Mouse (Mus musculus) cerebellum, adult 11 months (tissue): Measurements from ENCODE around the gene Cyfip2.

Experiments used
- DNase-seq: peaks from one replicate; pipeline ENCODE4 v3.0.0; 2022

Gene Cyfip2

DNA sequence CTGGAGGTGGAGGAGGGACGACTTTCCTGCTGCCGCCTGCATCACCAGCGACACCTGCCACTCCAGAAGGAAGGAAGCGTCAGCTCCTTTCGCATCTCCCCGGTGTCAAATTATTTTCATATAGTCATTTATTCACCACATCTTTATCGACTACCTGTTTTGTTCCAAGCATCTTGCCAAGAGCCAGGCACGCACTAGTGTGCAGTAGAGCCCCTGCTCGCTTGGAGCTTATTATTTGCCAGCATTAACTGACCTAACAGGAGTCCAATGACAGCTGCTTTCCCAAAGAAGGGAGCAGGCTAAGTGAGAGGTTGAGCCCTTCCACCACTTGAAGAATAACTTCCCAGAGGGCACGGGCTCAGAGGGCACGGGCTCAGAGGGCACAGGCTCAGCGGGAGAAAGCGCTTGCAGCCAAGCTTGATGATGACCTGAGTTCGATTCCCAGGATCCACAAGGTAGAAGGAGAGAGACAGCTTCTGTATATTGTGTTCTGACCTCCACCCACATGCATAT lies at the start of gene Cyfip2:
Cyfip2 (minus strand) TSS at position 337 of the 513 bp plus-strand sequence.
- no peak for DNase-seq

DNA sequence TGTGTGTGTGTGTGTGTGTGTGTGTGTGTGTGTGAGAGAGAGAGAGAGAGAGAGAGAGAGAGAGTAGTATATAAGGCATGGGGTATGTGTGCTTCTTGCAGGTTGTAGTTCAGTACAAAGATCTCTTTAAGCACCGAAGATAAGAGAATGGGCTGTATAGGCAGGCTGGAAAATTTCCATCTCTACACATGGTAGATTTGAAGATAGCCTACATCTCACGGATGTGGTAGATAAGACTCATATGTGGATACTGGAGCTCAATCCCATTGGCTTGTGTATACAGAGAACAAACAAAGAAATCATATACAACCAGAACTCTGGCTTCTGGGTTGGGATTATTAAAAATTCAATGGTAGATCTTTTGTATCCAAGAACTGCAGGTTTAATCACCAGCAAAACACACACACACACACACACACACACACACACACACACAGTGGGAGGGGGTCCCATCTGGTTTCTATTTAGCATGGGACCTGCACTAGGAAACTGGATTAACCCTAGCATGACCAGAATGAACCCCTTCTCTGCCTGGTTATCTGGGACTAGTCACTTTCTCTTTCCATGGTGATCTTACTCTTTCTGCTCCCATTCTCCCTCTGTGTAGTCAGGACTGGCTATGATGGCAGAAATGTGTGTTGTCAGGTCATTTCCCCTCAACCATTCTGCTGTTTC lies 48.5 kb upstream of the Cyfip2 start:
- DNase-seq = no peak

DNA sequence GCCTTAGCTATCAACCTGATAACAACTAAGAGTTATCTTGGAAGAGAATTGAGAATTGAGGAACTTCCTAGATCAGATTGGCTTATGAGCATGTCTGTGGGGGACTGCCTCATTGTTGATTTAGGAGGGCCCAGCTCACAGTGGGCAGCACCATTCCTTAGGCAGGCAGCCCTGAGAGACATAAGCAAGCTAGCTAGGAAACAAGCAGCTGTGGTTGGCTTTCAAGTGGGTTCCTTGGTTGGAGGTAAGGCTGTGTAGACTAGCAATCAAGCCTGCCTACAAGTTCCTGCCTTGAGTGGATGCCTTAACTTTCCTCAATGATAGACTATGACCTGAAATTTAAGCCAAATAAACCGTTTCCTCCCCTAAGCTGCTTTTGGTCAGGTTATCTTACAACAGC lies 45.7 kb upstream of the Cyfip2 start:
- DNase-seq = no peak

DNA sequence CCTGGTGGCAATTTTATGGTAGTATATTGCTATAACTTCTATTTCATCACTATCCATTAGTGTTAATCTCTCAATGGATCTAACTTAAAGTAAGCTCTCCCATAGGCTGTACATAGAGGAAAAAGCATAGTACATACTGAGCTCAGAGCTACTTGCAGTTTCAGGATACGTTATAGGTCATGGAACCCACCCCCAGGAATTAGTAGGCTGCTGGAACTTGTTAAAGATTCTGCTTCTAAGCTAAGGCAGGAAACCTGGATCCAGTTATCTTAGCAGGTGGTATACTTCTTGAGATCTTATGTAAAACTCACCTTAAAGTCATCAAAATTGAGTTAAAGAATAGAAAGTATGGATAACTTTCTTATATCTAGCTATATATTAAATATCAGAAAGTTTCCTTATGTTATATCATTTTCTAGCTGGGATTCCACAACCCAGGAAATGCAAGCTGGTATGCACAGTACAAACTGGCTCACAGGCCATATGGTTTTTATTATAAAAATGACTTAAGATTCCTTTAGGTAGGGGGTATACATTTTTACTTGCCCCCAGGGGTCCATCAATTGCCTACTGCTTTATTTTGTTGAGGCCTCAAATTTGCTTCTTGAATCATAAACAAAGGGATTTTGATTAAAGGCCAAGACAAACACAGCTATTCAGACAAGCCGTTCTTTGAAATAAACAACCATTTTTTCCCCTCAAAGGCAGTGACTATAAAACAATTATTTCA lies 37.2 kb upstream of the Cyfip2 start:
- no peak for DNase-seq

DNA sequence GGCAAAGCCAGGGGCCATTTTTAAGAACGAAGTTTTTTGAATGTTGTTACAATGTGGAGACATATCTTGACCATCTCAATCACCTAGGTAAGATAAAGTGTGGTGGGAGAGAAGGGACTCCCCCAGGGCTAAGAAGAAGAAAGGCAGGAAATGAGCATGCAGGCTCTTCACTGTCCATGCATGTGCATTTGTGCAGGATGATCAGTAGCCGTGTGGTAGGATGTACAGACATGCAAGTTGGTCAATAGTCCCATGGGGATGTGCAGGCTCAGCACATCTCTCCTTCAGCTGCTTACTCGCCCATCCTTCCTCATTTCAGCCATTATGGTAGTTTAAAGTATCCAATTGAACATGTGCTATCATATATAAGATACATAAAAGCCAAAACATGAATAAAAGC lies 35.8 kb upstream of the Cyfip2 start:
- no peak for DNase-seq

DNA sequence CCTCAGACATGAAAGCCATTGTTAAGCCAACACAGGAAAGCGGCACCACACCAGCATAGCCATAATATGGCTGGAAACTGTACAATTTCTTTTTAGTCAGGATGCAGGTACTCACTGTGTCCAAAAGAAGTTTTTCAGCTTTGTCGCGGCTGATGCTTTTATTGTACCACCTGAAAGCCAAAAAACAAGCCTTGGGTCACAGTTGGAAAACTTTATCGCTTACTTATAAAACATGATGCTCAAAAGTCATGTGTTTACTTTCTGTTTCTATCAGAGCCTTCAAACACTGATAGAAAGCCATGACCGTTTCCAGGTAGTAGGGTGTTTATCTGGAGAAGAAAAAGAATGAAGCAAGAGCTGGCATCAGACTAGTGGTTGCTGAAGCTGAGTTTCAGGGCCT lies 35.1 kb upstream of the Cyfip2 start:
- DNase-seq = no peak

DNA sequence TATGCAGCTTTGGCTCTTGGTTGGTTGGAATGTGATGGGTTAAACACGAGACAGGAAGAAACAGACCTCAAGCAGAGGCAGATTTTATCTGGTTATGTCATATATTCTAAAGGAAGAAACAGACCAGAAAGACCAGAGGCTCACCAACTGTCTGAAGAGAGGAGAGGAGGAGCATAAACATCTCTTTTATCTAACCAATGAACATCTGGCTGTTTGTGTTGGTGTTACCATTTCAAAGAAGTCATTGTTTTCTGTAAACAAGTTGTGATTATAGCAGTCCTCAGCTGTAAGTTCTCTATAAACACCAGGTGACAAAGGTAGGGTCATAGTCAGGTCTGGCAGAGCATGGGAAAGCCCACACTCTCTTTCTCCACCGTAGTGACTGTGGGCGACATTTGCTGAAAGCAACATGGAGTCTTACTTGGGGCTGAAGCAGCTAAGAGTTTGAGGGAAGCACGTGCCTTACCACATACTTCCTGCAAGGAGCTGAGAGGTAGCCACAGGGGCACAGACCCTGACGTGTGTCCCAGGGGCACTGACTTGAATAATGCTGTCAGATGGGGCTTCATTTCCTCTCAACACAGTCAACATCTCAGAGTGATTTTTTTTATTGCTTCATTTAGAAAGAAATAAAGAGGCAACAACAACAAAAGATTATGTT lies 31.4 kb upstream of the Cyfip2 start:
- no peak for DNase-seq

DNA sequence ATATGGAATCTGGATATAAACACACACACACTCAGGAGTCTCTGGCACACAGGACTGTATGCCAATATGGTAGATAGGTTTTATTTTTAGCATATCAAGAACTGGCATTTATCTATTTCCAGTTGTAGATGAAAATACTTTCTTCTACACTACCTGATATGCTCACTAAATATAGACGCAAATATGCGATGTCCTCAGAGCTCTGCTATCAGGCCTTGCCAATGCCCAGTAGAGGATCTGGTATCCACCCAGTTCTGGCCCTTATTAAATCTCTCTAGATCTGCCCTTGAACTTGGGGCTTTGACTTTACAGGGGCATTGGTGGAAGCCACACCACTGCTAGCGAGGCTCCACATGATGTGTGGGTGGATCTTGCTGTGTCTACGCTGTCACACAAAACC lies 29.3 kb upstream of the Cyfip2 start:
- no peak for DNase-seq

DNA sequence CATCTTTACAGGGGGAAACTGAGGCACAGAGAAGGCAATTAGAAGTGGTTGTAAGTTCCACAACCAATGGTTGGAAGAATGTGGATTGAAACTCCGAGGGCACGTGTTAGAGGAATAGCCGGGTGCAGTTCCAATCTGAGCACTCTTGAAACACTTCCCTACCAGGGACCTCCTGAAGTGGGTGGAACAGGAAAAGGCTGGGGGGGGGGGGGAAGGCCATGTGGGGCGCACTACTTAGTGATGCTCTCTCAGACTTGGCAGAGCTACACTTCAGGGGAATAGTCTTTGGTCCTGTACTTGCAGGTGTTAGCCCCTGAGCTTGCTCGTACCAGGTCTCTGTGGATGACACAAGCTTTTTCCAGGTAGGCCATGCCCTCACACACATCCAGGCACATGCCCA lies 23.4 kb upstream of the Cyfip2 start:
- DNase-seq = no peak

DNA sequence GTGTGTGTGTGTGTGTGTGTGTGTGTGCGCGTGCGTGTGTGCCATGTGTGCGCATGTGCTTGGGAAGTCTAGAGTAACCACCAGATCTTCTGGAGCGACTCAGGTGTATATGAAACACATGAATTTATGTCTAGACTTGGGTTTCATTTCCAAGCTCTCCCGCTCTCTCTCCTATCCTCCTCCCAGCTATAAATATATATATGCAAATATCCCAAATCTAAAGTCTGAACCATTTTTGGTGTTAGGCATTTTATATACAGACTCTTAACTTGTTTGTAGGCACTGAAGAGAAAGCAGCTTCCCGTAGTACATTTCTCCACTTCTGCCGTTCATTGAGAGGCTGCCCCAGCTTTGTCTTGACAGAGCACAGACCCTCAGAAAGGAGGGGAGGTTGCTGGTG lies 19.6 kb upstream of the Cyfip2 start:
- DNase-seq = no peak

DNA sequence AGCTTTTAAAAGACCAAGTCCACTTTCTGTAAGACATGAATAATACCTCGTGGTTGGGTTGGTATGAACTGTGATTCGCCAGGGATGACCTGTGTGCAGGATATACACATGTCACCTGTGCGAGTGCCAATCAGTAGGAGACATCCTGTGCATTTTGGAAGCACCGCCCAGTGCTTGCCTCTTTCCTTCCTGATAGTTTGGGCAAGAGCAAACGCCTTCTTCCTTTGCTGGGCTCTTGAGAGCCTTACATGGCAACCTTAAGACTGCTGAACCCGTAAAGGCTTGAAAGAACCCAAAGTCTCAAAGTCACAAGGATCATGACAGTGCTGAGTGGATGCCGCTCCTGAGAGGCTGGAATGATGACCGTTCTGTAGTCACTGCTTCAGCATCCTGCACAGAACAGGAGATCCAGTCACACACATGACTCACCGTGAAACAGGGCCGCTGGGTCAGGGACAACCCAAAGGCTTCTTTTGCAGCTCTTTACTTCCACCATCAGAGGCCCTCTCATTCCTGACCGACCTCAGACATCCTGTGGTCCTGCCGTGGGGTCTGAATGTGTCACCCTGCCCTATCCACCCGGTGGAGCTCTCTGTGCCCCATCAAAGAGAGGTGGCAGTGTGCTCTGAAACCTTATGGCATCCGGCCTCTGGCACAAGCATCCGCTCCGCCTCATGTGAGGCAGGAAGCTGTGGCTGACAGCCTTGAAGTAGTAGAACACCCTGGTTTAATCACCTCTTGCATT lies 13.8 kb upstream of the Cyfip2 start:
- no peak for DNase-seq

DNA sequence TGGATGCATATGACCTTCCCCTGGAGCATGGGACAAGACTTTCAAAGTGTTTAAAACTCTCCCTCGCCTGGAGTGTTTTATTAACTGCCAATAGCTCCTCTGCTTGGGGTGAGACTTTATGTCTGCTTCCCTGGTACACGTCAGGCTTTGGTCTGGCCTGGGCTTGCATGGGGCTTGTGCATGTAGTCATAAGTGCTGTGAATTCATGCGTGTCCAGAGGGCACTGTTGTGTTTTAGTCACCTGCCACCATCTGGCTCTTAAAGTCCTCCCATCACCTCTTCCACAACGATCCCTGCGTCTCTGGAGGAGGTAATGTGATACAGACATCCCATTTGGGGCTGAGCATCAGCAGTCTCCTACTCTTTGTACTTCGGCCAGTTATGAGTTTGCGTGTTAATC lies 8.9 kb upstream of the Cyfip2 start:
- DNase-seq = no peak

DNA sequence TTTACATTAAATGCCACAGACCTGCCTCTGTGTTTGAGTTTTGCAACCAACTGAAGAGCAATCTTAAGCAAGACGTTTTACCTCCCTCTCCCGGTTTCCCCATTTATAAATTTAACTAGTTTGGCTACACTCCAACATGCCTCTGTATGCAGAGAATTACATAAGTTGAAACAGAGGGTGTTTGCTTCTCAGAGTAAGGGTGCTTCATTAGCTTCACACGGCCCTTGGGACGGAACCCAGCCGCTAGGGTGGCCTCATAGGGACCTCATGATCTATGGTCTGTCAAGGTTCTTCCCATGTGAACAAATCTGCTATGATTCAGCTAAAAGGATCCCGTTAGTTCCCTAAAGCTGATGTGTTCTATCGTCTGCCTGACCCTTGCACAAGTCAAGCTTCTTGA lies 1.9 kb upstream of the Cyfip2 start:
- DNase-seq = no peak

DNA sequence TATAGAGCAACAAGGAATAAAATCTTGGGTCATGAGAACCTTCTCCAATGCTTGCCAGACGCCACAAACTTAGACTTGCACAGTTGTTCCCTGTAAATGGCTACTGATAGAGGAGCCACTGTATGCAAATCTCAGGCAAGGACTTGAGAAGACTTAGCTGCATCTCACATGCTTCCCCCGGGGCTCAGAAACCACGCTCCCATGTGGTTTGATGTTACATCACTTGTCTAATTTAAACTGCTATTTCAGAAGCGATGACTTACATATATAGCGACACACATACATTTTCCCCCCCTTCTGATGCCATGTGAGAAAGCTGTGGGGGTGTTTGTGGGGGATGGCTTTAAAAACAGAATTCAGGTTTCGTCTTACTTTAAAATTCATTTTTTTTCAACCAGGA lies 1.2 kb upstream of the Cyfip2 start:
- no peak for DNase-seq

DNA sequence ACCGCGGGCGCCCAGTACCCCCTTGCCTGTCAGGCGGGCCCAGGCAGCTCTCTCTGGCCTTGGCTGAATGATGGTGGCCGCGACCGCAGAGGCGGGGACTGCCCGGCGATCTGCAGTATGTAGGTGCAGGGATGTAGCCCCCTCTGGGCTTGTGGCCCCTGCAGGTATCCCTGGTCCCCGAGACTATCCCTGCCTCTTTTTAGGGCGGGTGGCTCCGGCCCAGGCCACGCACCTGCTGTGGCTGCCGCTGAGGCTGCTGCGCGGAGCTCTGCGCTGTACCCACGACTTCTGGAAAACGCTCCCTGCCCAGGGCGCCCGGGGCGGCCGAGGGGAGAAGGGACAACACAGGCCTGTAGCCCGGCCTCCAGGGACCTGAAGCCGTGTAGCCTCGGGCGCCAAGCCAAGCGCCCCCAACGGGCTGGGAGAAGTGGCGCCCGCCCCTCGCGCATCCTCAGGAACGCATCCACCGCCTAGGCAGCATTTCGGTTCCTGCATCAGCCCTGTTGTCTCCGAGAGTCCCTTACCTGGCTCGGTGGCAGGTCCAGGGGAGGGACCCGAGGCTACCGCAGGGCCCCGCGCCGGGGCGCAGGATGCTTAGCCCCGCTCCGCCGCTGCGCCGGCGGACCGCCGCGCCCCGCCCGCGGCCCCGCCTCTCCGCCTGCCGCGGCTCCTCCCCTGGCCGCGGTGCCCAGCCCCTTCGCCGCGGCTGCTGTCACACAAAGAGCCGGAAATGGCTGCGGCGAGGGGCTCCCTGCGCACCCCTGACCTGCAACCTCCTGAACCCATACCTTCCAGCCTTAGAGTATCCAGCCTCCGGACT lies 746 bp downstream of the Cyfip2 start:
- DNase-seq = peak; percentile 72

DNA sequence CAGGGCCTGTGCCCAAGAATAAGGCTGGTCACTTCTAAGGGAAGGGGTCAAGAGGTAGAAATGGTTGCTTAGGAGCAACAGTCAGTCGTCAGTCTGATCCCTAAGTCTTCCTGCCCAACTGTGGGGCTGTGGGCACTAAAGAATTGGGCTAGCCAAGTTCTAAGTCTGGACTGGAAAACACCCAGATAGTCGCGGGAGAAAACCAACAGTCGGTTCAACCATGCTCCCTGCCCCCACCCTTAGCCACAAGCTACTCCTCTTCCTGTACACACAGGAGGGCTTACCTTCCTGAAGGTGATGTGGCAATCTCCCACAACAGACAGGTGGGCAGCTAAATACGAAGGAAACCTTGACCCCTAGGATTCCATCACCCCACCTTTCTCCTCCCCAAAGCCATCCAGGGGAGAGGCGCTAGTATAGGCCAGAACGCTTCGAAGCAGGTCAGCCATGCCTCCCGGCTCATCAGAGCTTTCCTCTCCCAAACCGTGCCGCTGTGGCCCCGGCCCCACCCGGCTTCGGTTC lies 1.4 kb downstream of the Cyfip2 start:
- peak; percentile 62 for DNase-seq

DNA sequence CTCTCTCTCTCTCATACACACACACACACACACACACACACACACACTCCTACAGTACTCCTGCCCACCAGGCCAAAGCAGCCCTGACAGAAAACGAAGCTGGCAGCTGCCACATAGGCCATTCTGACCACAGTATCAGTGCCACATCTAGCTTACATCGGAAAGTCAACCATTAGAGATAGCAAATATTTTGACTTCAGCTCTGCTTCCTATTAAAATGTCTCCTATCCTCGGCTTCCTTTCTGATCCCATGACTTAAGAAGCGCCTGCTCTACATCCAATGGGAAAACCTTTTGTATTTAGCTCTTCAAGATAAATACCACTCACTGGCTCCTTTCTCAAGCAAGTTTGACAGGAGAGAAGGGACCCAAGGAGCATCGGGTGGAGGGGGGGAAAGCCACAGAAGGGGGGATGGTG lies 2.0 kb downstream of the Cyfip2 start:
- DNase-seq = no peak

DNA sequence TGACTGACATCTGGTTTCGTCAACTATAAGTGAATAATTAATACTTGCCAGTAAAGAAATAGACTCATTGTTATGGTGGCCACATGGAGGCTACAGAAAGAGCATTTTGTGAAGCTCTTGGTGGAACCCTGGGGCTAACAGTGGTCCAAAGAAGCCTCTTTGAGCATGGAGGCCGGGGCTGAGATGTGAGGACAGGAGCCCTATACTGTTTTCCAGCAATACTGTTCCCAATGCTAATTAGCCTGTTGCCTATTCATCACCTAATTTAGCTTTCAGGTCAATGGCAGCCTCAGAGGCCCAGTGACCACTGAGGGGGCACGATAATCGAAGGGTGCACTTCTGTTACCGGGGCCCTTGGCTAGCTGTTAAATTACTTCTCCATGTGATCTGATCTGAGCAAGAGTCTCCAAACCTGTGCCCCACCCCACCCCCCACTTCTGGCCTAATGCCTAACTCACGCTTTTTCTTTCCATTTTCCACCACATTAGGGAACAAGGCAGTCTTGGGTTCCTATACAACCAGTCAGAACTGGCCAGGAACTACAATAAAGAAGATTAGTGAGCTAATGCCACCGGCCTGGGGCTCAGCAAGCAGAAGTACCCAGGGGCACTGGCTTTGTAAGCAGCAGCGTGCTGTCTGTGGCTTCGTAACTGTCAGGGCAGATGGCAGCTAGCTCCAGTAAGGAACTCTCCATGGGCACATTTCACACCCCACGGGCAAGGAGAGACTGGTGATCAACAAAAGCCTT lies 2.7 kb downstream of the Cyfip2 start:
- DNase-seq = peak; percentile 57

DNA sequence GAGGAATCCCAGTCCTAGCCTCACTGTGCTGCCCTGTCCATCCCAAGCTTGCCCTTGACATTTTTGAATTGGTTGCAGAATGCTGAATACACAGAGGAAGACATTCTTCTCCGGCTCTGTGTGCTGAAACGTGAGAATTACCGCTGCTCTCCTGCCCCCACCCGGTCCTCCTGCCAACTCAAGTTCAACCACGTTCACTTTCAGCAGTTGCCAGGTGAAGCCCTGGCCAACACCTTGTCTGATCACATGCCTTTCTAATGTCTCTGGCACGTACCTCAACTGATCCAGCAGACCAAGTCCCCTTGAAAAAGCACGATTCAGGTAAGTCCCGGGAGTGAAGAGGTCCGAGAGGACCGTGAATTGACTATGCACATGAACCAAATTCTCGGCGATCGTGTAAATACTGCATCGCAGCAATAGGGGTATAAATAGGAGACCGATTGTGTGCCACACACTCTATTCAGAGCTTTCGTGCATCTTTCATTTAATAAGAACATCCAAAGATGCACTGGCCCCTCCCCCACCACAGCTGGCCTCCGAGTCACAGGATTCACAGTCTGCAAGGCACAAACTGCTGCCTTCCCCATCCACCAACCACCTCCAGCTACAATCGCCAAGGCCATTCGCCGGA lies 3.4 kb downstream of the Cyfip2 start:
- DNase-seq = peak; percentile 50

DNA sequence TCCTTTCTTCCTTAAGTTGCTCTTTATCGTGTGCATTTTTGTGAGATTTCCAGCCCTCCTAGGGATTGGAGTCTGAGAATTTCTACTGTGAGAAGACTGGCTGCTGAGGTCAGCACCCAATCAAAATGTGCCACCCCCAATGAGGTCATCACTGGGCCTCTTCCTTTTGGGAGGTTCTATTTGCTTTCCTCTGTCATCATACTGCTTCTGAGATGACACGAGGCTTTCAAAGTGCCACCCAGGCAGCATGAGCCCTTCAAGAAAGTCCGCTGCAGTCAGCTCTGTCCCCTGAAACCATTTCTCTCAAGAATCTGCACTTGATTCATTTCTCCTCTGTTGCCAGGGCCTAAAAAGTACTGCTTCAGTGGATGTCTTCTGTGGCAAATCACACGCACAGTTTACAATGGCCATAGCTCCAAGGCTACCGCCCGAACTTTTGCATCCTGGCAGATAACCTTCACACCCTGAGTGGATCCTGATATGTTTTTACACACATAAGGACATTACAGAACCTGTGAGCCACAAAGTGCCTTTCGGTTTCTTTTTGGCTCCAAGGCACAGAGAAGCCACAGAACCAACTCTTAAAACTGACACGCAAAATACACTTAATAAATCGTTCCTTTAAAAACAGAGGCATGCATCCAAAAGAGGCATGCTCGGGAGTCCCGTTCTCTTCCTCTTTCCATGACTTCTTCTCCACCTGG lies 4.2 kb downstream of the Cyfip2 start:
- no peak for DNase-seq
